15 mouse cellular contexts compared by ENCODE assay signal in the genomic region with DNA sequence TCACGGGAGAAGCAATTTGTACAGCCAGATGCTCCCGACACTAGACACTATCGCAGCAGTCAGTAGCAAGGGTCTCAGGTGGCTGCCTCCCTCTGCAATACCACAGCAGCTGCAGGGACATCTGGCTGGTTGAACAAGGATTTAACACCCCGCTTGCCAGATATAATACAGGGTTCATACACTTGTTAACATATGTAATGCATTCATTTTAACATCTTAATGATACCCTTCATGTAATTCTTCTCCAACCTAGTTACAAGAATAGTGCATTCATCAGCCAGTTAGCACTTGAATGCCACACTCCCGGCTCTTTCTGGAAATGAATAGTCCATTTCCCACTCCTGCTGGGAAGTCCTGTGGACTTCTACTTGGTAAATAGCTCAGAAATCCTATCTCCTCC. TPM values are rescaled to one million over a fixed set of nuclear protein-coding genes. Genes with fewer than 3 reads are reported as not detected.
A peak's percentile ranks its signal among the peaks of the same experiment; 100 is the strongest.
DNase-seq lines count a peak whose midpoint lies in the region; ATAC-seq lines count a peak whose summit lies in the region.
"Had no signal": no experiment of that assay in that cellular context is flagged by ENCODE, and none has a peak within 500 bp of the region (broad histone marks: within the 10 kb centered on the region; RNA-seq: fewer than 3 reads in every experiment).

No protein-coding gene starts in this region.

- 0 out of 2 replicates have a peak, but pooled peaks cover 3% of the 10 kb centered on the region for H3K9me3 ChIP-seq in limb, embryonic 13.5 days
- no peaks in the 10 kb centered on the region for H3K9me3 ChIP-seq in limb, embryonic 10.5 days (replicated peaks)
- no peaks in the 10 kb centered on the region; the same call in 1 of the 2 replicates for H3K9me3 ChIP-seq in hindbrain, embryonic 10.5 days
- H3K9me3 ChIP-seq in midbrain, embryonic 14.5 days (ENCODE audit: control insufficient read depth, low read length) = no peaks in the 10 kb centered on the region

- H3K36me3 ChIP-seq in limb, embryonic 13.5 days = no peaks in the 10 kb centered on the region
- H3K36me3 ChIP-seq in limb, embryonic 10.5 days = no peaks in the 10 kb centered on the region
- H3K36me3 ChIP-seq in hindbrain, embryonic 10.5 days = no peaks in the 10 kb centered on the region
- no peaks in the 10 kb centered on the region for H3K36me3 ChIP-seq in midbrain, embryonic 14.5 days (ENCODE audit: control insufficient read depth, insufficient read depth, low read length)

- H3K4me2 ChIP-seq in limb, embryonic 13.5 days (replicated peaks) = no peak overlapping the region
- H3K4me2 ChIP-seq in midbrain, embryonic 14.5 days (ENCODE audit: low read length) = no peak overlapping the region

- H3K27ac ChIP-seq in limb, embryonic 13.5 days = no peak overlapping the region
- no peak overlapping the region for H3K27ac ChIP-seq in limb, embryonic 10.5 days
- 0 out of 2 replicates have a peak overlapping the region, but pooled peaks have one; percentile 45 for H3K27ac ChIP-seq in hindbrain, embryonic 10.5 days
- no peak overlapping the region for H3K27ac ChIP-seq in midbrain, embryonic 14.5 days (replicated peaks; ENCODE audit: low read depth, low read length)

- H3K4me3 ChIP-seq in limb, embryonic 13.5 days = no peak overlapping the region
- H3K4me3 ChIP-seq in limb, embryonic 10.5 days = no peak overlapping the region
- no peak overlapping the region for H3K4me3 ChIP-seq in hindbrain, embryonic 10.5 days
- no peak overlapping the region for H3K4me3 ChIP-seq in midbrain, embryonic 14.5 days (replicated peaks; ENCODE audit: low read depth, low read length)
- H3K4me3 ChIP-seq: erythroblast, embryonic 14.5 days had no signal

- no peaks in the 10 kb centered on the region for H3K4me1 ChIP-seq in limb, embryonic 13.5 days
- H3K4me1 ChIP-seq in limb, embryonic 10.5 days = peaks cover 4% of the 10 kb centered on the region; the same call in 1 of the 2 replicates
- H3K4me1 ChIP-seq in hindbrain, embryonic 10.5 days (replicated peaks) = peaks cover 30% of the 10 kb centered on the region
- peaks cover 14% of the 10 kb centered on the region; the same call in 1 of the 2 replicates for H3K4me1 ChIP-seq in midbrain, embryonic 14.5 days (ENCODE audit: control insufficient read depth, insufficient read depth, low read length)

- DNase-seq in limb, embryonic 10.5 days (ENCODE audit: low spot score) = no peak
- DNase-seq in embryo, embryonic 11 days = peak; percentile 46
- peak; percentile 61 for DNase-seq in hindbrain, embryonic 10.5 days (ENCODE audit: low spot score)
- peak; percentile 62 for DNase-seq in midbrain, embryonic 14.5 days
- no peak for DNase-seq in layer of hippocampus, postnatal 10 days (ENCODE audit: low spot score in 2 of 2)
- no peak for DNase-seq in layer of hippocampus, adult 9-10 months (ENCODE audit: low spot score)
- no peak for DNase-seq in right cerebral cortex, postnatal 36 days (ENCODE audit: low spot score in 2 of 2)
- DNase-seq: cerebellum, postnatal 14 days; kidney, postnatal 4 days had no signal

- ATAC-seq in limb, embryonic 13.5 days (ENCODE audit: low FRiP score, low read depth) = no peak
- ATAC-seq in midbrain, embryonic 14.5 days (ENCODE audit: low FRiP score, low TSS enrichment) = peak; percentile 43; the same call in 1 of the 2 replicates

- peaks cover 7% of the 10 kb centered on the region for H3K27me3 ChIP-seq in limb, embryonic 13.5 days
- H3K27me3 ChIP-seq in limb, embryonic 10.5 days (ENCODE audit: low read depth, poor library complexity, severe bottlenecking) = no peaks in the 10 kb centered on the region
- peaks cover 29% of the 10 kb centered on the region for H3K27me3 ChIP-seq in hindbrain, embryonic 10.5 days (ENCODE audit: insufficient read depth, poor library complexity, severe bottlenecking)
- H3K27me3 ChIP-seq in midbrain, embryonic 14.5 days (ENCODE audit: control insufficient read depth, insufficient read depth, low read length) = no peaks in the 10 kb centered on the region

- 38% methylated on average over 5 of the region's 5 CpGs for WGBS in limb, embryonic 13.5 days
- 57% methylated on average over 5 of the region's 5 CpGs for WGBS in limb, embryonic 10.5 days
- WGBS in hindbrain, embryonic 10.5 days = 18% methylated on average over 5 of the region's 5 CpGs
- WGBS in midbrain, embryonic 14.5 days = 0% methylated on average over 5 of the region's 5 CpGs

- peak overlapping the region; percentile 25; the same call in 1 of the 2 replicates for H3K9ac ChIP-seq in limb, embryonic 13.5 days
- H3K9ac ChIP-seq in midbrain, embryonic 14.5 days (replicated peaks; ENCODE audit: low read length) = no peak overlapping the region

RNA-seq across cellular contexts. Expression of a gene that starts 18.9 kb away (rescaled TPM):
- 0.51 and 0.61 TPM in 2 replicates for polyA plus RNA-seq in limb, embryonic 13.5 days (2015; fragmentation: Nextera tagmentation; extraction: Ambion mirVana)
- polyA plus RNA-seq in limb, embryonic 10.5 days (2016; fragmentation: Nextera tagmentation; extraction: Ambion mirVana) = 0.14 TPM in 1 of 2 replicates, not detected in the other
- polyA plus RNA-seq in hindbrain, embryonic 10.5 days (2016; fragmentation: Nextera tagmentation; extraction: Ambion mirVana) = 0.07 TPM in 1 of 2 replicates, not detected in the other
- polyA plus RNA-seq in midbrain, embryonic 14.5 days (2014; fragmentation: Nextera tagmentation; extraction: Ambion mirVana) = not detected in 2 replicates
- total RNA-seq in layer of hippocampus, postnatal 10 days (2021) = under 1 TPM in 1 of 2 experiments, not detected in 1; 0.13 TPM
- total RNA-seq: adrenal gland, adult 18-20 months; gastrocnemius, adult 8-10 months; MEL had no signal
- polyA plus RNA-seq: erythroblast, embryonic 14.5 days; intestine, embryonic 14.5 days had no signal

Comparison
In these comparisons a context has a peak if more than half of its experiments do, and no peak if none do; other contexts are left out.
1. DNase-seq: peak in embryo, embryonic 11 days (single experiment), hindbrain, embryonic 10.5 days (single experiment) and midbrain, embryonic 14.5 days (single experiment); none in limb, embryonic 10.5 days (single experiment), layer of hippocampus, postnatal 10 days (0 of 2), layer of hippocampus, adult 9-10 months (single experiment) and right cerebral cortex, postnatal 36 days (0 of 2).